Mouse (Mus musculus) hindbrain, postnatal 0 days (tissue): ENCODE data around the gene Gstt1. TPM values are rescaled to one million over a fixed set of nuclear protein-coding genes. Genes with fewer than 3 reads are reported as not detected.

Experiments
- ATAC-seq: fragments of 200-750 bp; cut with Nextera tagmentation; 2 replicates; pipeline ENCODE4 v1.8.0; 2017; ENCODE audit warnings: mild to moderate bottlenecking, moderate TSS enrichment, moderate library complexity
- DNase-seq: peaks from one replicate; pipeline ENCODE4 v3.0.0-alpha.2; 2015; ENCODE audit warnings: low spot score
- H3K27ac ChIP-seq: fragments of 300-500 bp; sonication (generic); 2 replicates; pipeline ENCODE4 v1.5.1; 2014; ENCODE audit warnings: mild to moderate bottlenecking
- H3K27me3 ChIP-seq: fragments of 300-500 bp; sonication (generic); 2 replicates; pipeline ENCODE4 v1.6.1; 2014; ENCODE audit warnings: low read length, mixed read lengths; ENCODE audit not compliant: insufficient read depth
- H3K36me3 ChIP-seq: fragments of 300-500 bp; sonication (generic); 2 replicates; pipeline ENCODE4 v1.6.1; 2014; ENCODE audit warnings: low read length, mixed read lengths; ENCODE audit not compliant: insufficient read depth
- H3K4me1 ChIP-seq: fragments of 300-500 bp; sonication (generic); 2 replicates; pipeline ENCODE4 v1.6.1; 2014; ENCODE audit warnings: antibody characterized with exemption, low read length, mixed read lengths; ENCODE audit not compliant: insufficient read depth
- H3K4me2 ChIP-seq: fragments of 300-500 bp; sonication (generic); 2 replicates; pipeline ENCODE4 v1.6.1; 2014; ENCODE audit warnings: low read depth, mild to moderate bottlenecking, low read length, moderate library complexity, mixed read lengths
- H3K4me3 ChIP-seq: fragments of 300-500 bp; sonication (generic); 2 replicates; pipeline ENCODE4 v1.5.1; 2014; ENCODE audit warnings: low read length
- H3K9ac ChIP-seq: fragments of 300-500 bp; sonication (generic); replicated peaks from 2 replicates; pipeline ENCODE4 v1.6.1; 2014; ENCODE audit warnings: mild to moderate bottlenecking, low read length, moderate library complexity, mixed read lengths
- H3K9me3 ChIP-seq: fragments of 300-500 bp; sonication (generic); 2 replicates; pipeline ENCODE4 v1.6.1; 2016; ENCODE audit warnings: low read length, mixed read lengths
- CTCF ChIP-seq: IDR thresholded peaks from 2 replicates; pipeline ENCODE4 v1.5.1; 2016; ENCODE audit warnings: antibody characterized with exemption, control low read depth, low read depth
- WGBS: fragments of 180-500 bp; shearing (Covaris S2); extraction: QIAGEN DNeasy Blood & Tissue Kit; methylation state at CpG from one replicate; pipeline ENCODE4 v1.1.7; 2014; 5-methylcytosine and 5-hydroxymethylcytosine counted together
- polyA plus RNA-seq: library from polyadenylated mRNA; unstranded; fragments of >200 nt; fragmentation: Nextera tagmentation; extraction: Ambion mirVana; gene quantifications from 2 replicates; pipeline ENCODE4 v1.2.1, GENCODE M21; 2015
- total RNA-seq: library from RNA; depleted of rRNA; stranded (reverse); fragments of >200 nt; gene quantifications from 2 replicates; pipeline ENCODE4 v1.2.3, GENCODE M21; 2014

The Gstt1 gene
- total and polyA plus RNA-seq, 2 experiments from 2014 or later = 20.8 to 38.1 TPM

DNA sequence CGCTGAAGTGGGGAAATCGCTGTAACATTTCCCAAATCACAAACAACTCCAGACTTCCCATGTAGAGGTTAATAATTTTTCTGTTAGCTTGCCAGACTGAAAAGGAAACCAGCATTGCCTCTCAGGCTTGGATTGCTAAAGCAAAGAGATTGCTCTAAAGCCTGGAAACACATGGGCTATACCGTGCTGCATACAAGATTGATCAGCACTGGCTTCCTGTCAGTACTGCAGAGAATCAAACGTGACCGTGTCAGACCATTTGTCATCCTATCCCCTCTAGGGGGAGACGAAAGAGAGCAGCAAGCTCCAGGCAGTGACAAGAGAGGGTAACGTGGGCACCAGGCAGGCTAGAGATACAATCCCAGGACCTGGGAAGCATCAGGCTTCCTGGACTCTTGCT lies 7.6 kb downstream of the Gstt1 start:
- Histone ChIP-seq H3K9me3 (no peaks in the 10 kb centered on the region), H3K4me2 (no peak overlapping the region), H3K27ac (no peak overlapping the region), H3K4me1 (no peaks in the 10 kb centered on the region), H3K27me3 (no peaks in the 10 kb centered on the region), H3K36me3 (no peaks in the 10 kb centered on the region), H3K4me3 (no peak overlapping the region), H3K9ac (no peak overlapping the region)
- WGBS = 25% methylated on average over 7 of the region's 7 CpGs
- DNase-seq = peak; percentile 15
- ATAC-seq = peak; percentile 15; the same call in 1 of the 2 replicates
- peak; percentile 28 for TF ChIP-seq CTCF

DNA sequence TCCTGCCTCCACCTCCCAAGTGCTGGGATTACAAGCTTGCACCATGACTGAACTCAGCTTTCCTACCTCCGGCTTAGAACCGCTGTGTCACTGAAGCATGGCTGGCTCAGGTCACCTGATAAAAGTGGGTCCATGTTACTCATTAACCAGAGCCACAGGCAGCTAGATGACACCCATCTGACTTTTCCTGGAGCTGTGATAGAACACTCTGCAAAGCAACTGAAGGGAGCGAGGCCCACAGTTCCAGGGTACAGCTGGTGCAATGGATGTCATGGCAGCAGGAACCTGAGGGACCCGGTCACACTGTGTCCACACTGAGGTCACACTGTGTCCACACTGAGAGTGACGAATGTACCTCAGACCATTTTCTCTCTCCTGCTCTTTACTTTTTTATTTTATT lies 8.5 kb downstream of the Gstt1 start:
- no peaks in the 10 kb centered on the region for H3K27me3 ChIP-seq
- no peak for TF ChIP-seq CTCF
- H3K4me2 ChIP-seq = no peak overlapping the region
- no peak overlapping the region for H3K27ac ChIP-seq
- ATAC-seq = no peak
- 90% methylated on average over 5 of the region's 5 CpGs for WGBS
- no peaks in the 10 kb centered on the region for H3K4me1 ChIP-seq
- H3K4me3 ChIP-seq = no peak overlapping the region
- no peak overlapping the region for H3K9ac ChIP-seq
- H3K36me3 ChIP-seq = no peaks in the 10 kb centered on the region
- DNase-seq = no peak
- no peaks in the 10 kb centered on the region for H3K9me3 ChIP-seq

DNA sequence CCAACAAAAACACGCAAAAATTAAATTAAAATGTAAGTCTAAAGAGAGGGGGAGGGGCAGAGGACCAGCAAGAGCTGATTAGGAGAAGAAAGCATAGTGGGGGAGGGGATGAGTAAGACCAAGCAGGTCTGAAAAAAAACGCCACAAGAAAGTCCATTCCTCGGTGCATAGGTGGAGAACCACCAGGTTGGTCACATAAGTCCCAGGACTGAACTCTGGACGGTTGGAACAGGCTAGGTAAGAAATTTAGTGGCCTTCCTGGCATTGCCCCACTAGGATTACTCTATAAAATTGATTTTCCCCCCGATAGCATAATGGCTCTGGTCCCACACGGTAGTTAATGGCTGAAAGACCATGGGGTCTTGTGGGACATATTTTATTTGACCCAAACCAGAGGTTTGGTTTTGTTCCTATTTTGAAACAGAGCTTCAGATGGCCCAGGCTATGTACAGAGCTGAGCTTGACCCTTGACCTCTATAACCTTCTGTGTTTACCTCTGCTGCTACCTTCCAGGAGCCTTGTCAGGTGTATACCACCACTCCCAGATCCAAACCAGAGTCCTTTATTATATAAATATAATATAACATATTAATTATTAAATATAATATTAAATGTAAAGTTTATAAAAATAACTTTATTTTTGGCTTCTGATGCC lies 9.2 kb downstream of the Gstt1 start:
- H3K27me3 ChIP-seq = no peaks in the 10 kb centered on the region
- 81% methylated on average over 6 of the region's 6 CpGs for WGBS
- no peaks in the 10 kb centered on the region for H3K4me1 ChIP-seq
- TF ChIP-seq CTCF = no peak
- no peak overlapping the region for H3K4me2 ChIP-seq
- H3K27ac ChIP-seq = no peak overlapping the region
- no peaks in the 10 kb centered on the region for H3K9me3 ChIP-seq
- ATAC-seq (no peak), DNase-seq (no peak)
- H3K4me3 ChIP-seq = no peak overlapping the region
- no peak overlapping the region for H3K9ac ChIP-seq
- no peaks in the 10 kb centered on the region for H3K36me3 ChIP-seq

- WGBS = 91% methylated on average over 8 of the region's 8 CpGs
- H3K36me3 ChIP-seq = no peaks in the 10 kb centered on the region
- no peaks in the 10 kb centered on the region for H3K27me3 ChIP-seq
- TF ChIP-seq CTCF = no peak
- ATAC-seq (no peak), DNase-seq (no peak)
- H3K4me1 ChIP-seq = no peaks in the 10 kb centered on the region
- no peak overlapping the region for H3K4me3 ChIP-seq
- no peak overlapping the region for H3K4me2 ChIP-seq
- H3K9ac ChIP-seq = no peak overlapping the region
- H3K9me3 ChIP-seq = no peaks in the 10 kb centered on the region
- H3K27ac ChIP-seq = no peak overlapping the region
Measured at GRCm38 (mm10) chr10:75788277-75788676, 10.1 kb downstream of the Gstt1 start.

GRCm38 (mm10) chr10:75785442-75785841 lies 12.9 kb downstream of the Gstt1 start:
- Histone ChIP-seq H3K4me3 (no peak overlapping the region), H3K36me3 (no peaks in the 10 kb centered on the region), H3K4me2 (no peak overlapping the region), H3K9me3 (no peaks in the 10 kb centered on the region), H3K9ac (no peak overlapping the region), H3K27me3 (peaks cover 10% of the 10 kb centered on the region; the same call in 1 of the 2 replicates), H3K4me1 (peaks cover 8% of the 10 kb centered on the region; the same call in 1 of the 2 replicates), H3K27ac (no peak overlapping the region)
- no peak for TF ChIP-seq CTCF
- WGBS = 79% methylated on average over 1 of the region's 1 CpGs
- DNase-seq (no peak), ATAC-seq (no peak)

- under 1% methylated on average over 28 of the region's 28 CpGs for WGBS
- peaks cover 8% of the 10 kb centered on the region; the same call in 1 of the 2 replicates for H3K4me1 ChIP-seq
Measured at GRCm38 (mm10) chr10:75780769-75781578, 17.4 kb downstream of the Gstt1 start, which contains the start of the genes Gm20441 and Gstt3. Gm20441 (minus strand) TSS chr10:75780954. Gstt3 (minus strand) TSS chr10:75781414.

More at GRCm38 (mm10) chr10:75780769-75781578, 17.4 kb downstream of the Gstt1 start, which contains the start of the genes Gm20441 and Gstt3:
- Histone ChIP-seq H3K9me3 (no peaks in the 10 kb centered on the region), H3K4me3 (peak within 1 kb of the TSS; percentile 41), H3K9ac (peak within 1 kb of the TSS; percentile 40), H3K27ac (no peak within 1 kb of the TSS), H3K36me3 (no peaks in the 10 kb centered on the region), H3K27me3 (peaks cover 18% of the 10 kb centered on the region; the same call in 1 of the 2 replicates), H3K4me2 (peak within 1 kb of the TSS; percentile 90)
- DNase-seq (peak; percentile 42), ATAC-seq (0 out of 2 replicates have a peak, but pooled peaks have one; percentile 62)
- TF ChIP-seq CTCF = no peak
